Mouse (Mus musculus) limb, embryonic 15.5 days (tissue): ENCODE data around the gene Klhl33. TPM values are rescaled to one million over a fixed set of nuclear protein-coding genes. Genes with fewer than 3 reads are reported as not detected.
"Not testable (repeated sequence)": the region's sequence is repeated elsewhere in the genome, so short reads cannot be mapped to it uniquely, and the experiment has no call there.

Source experiments
- ATAC-seq: fragments of 200-750 bp; cut with Nextera tagmentation; 2 replicates; pipeline ENCODE4 v1.8.0; 2017; ENCODE audit warnings: low read depth, moderate TSS enrichment; ENCODE audit not compliant: insufficient number of reproducible peaks, low FRiP score, low TSS enrichment
- H3K27ac ChIP-seq: fragments of 300-500 bp; sonication (generic); 2 replicates; pipeline ENCODE4 v1.5.1; 2015; ENCODE audit warnings: moderate library complexity, mild to moderate bottlenecking, inconsistent platforms
- H3K27me3 ChIP-seq: fragments of 300-500 bp; sonication (generic); 2 replicates; pipeline ENCODE4 v1.6.1; 2015; ENCODE audit warnings: inconsistent platforms
- H3K36me3 ChIP-seq: fragments of 300-500 bp; sonication (generic); 2 replicates; pipeline ENCODE4 v1.6.1; 2015; ENCODE audit warnings: inconsistent platforms
- H3K4me1 ChIP-seq: fragments of 300-500 bp; sonication (generic); 2 replicates; pipeline ENCODE4 v1.6.1; 2015; ENCODE audit warnings: inconsistent platforms
- H3K4me2 ChIP-seq: fragments of 300-500 bp; sonication (generic); 2 replicates; pipeline ENCODE4 v1.6.1; 2015; ENCODE audit warnings: mild to moderate bottlenecking, inconsistent platforms
- H3K4me3 ChIP-seq: fragments of 300-500 bp; sonication (generic); 2 replicates; pipeline ENCODE4 v1.5.1; 2015; ENCODE audit warnings: mild to moderate bottlenecking, inconsistent platforms
- H3K9ac ChIP-seq: fragments of 300-500 bp; sonication (generic); 2 replicates; pipeline ENCODE4 v1.6.1; 2015; ENCODE audit warnings: inconsistent platforms
- H3K9me3 ChIP-seq: fragments of 300-500 bp; sonication (generic); 2 replicates; pipeline ENCODE4 v1.6.1; 2016; ENCODE audit warnings: inconsistent platforms
- WGBS: fragments of 180-500 bp; shearing (Covaris S2); methylation state at CpG from one replicate; pipeline ENCODE4 v1.1.7; 2015; 5-methylcytosine and 5-hydroxymethylcytosine counted together
- polyA plus RNA-seq: library from polyadenylated mRNA; unstranded; fragments of >200 nt; fragmentation: Nextera tagmentation; extraction: Ambion mirVana; gene quantifications from 2 replicates; pipeline ENCODE4 v1.2.1, GENCODE M21; 2015

Klhl33 gene
- polyA plus RNA-seq: 0.10 and 0.12 TPM in 2 replicates

DNA sequence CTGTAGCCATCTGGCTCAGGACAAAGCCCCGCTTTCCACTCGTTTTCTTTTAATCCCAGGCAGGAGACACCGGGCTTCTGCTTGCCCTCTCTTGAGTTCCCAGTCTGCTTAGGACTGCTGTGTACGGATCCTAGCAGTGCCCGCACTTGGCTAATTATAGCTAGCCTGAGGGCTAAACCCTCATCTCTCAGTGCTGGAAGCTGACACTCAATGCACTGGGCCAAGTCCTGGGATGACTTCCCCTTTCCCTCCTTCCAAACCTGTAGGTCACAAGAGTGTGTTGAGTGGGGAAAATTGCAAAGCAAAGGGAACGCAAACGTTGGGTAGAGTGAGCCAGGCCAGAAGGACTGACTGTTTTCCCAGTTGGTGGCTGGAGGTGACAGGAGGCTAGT is at the start of gene Klhl33:
Gene Klhl33, minus strand, starts transcription at position 134 of the 392 bp plus-strand sequence.
- ATAC-seq: no peak
- peak within 1 kb of the TSS; percentile 61 for H3K4me2 ChIP-seq
- H3K36me3 ChIP-seq: no peaks in the 10 kb centered on the region

DNA sequence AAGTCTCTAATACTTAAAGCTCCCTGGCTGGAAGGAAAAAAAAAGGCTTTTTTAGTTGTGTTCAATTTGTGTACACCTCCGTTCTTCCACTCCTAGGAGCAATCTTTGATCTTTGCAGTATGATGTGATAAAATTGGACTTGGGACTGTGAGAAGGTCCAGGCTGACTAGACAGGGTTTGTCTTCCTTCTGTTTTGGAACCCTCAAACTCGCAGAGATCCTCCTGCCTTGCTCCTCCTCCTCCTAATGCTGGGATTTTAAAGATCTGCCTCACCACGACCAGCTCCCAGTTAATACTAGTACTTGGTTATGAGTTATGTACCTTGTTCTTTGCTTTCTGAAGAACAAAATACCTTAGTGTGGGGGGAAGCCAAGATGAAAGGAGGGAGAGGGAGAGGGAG is 48.2 kb upstream of the Klhl33 start:
- not testable (repeated sequence) for H3K9ac ChIP-seq, H3K9me3 ChIP-seq
- 19% methylated on average over 3 of the region's 3 CpGs for WGBS

More for the DNA sequence above, at the start of gene Klhl33:
- no peaks in the 10 kb centered on the region for H3K9me3 ChIP-seq
- H3K27me3 ChIP-seq: peaks cover 26% of the 10 kb centered on the region
- 26% methylated on average over 7 of the region's 7 CpGs for WGBS
- H3K9ac ChIP-seq: peak within 1 kb of the TSS; percentile 28; the same call in 1 of the 2 replicates
- no peak within 1 kb of the TSS for H3K27ac ChIP-seq
- peaks cover 15% of the 10 kb centered on the region for H3K4me1 ChIP-seq
- peak within 1 kb of the TSS; percentile 35 for H3K4me3 ChIP-seq

DNA sequence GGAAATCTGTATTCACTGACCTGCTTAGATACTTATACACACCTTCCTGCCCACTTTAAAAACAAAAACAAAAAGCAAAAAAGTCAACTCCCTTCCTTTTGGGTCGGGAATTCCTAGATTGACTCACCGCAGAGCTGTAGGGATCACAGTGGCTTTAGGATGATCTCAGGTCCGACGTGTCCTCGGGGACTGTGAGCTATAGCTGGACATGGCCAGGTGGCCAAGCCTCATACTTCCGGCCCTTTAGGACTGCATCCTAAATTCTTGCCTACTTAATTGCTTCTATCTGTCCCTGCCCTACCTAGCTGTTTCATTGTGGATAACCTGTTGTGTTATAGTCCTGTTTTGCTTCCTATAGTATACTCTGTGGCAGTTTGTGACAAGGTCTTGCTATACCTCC is 47.8 kb upstream of the Klhl33 start:
- not testable (repeated sequence) for H3K9me3 ChIP-seq, H3K27me3 ChIP-seq, H3K36me3 ChIP-seq, ATAC-seq, H3K4me1 ChIP-seq
- 6% methylated on average over 6 of the region's 6 CpGs for WGBS
- Histone ChIP-seq H3K27ac (peak overlapping the region; percentile 93), H3K4me2 (peak overlapping the region; percentile 59), H3K4me3 (peak overlapping the region; percentile 52), H3K9ac (peak overlapping the region; percentile 35)

More for the DNA sequence above, 48.2 kb upstream of the Klhl33 start:
- not testable (repeated sequence) for H3K27me3 ChIP-seq, H3K4me1 ChIP-seq, H3K36me3 ChIP-seq, ATAC-seq
- peak overlapping the region; percentile 93; the same call in 1 of the 2 replicates for H3K27ac ChIP-seq
- peak overlapping the region; percentile 59 for H3K4me2 ChIP-seq
- peak overlapping the region; percentile 52 for H3K4me3 ChIP-seq

DNA sequence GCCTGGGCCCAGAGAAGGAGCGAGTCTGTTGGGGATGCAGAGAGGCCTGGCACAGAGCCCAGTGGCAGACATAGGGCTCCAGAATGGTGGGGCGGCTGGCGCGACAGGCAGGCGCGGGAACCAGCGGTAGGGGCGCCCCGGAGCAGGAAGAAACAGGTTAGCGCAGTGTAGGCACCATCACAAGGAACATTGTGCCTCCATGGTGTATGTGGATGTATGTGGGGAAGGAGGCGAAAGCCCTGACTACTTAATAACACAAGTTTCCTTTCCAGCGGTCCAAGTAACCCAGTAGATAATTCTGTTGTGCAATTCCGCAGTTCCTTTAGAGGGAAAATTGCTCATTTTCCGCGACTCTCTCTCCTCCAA is 47.3 kb upstream of the Klhl33 start:
- Histone ChIP-seq H3K4me3 (peak overlapping the region; percentile 52), H3K9ac (peak overlapping the region; percentile 35), H3K4me2 (peak overlapping the region; percentile 59), H3K27ac (peak overlapping the region; percentile 93)
- ATAC-seq: peak; percentile 92
- 2% methylated on average over 15 of the region's 15 CpGs for WGBS
- H3K36me3 ChIP-seq, H3K27me3 ChIP-seq, H3K4me1 ChIP-seq, H3K9me3 ChIP-seq: not testable (repeated sequence)

DNA sequence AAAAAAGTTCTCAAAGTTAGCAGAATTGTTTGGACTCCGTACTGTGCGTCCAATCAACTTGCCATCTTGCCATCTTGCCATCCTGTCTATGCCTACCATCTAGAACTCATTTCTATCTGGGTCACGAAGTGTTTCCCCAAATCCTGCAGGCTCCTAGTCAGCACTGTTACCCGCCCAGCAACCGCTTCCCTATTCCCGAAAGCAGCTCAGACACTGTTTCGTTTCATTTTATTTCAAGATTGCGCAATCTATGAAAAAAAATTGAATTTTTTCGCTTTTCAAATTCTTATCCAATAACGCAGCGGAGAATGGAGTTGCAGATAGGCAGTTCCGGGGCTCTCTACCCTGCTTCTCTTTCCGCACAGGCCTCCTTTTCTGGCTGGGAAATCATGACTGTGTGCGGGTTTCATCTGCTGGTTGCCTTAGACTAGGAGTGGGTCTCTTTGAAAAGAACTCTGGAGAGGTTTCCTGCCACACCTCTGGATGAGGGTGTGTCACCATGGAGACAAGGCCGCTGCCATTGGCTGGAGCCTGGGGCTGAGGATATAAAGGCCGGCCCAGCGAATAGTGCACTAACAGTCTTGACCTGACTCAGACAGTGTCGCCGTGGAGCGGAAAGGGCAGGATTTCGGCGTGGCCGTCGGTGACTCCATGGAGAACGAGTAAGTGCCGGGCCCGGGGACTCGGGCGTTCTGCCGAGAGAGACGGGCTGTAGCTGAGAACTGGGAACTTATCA is 46.8 kb upstream of the Klhl33 start, which contains the start of gene Gm49342:
Gene Gm49342, plus strand, starts transcription at position 586 of the 736 bp plus-strand sequence.
- 11% methylated on average over 31 of the region's 31 CpGs for WGBS
- Histone ChIP-seq H3K9ac (peak within 1 kb of the TSS; percentile 35), H3K4me1 (peaks cover 8% of the 10 kb centered on the region; the same call in 1 of the 2 replicates), H3K4me3 (peak within 1 kb of the TSS; percentile 52), H3K4me2 (peak within 1 kb of the TSS; percentile 59), H3K9me3 (no peaks in the 10 kb centered on the region), H3K27me3 (no peaks in the 10 kb centered on the region), H3K27ac (peak within 1 kb of the TSS; percentile 93), H3K36me3 (no peaks in the 10 kb centered on the region)
- ATAC-seq: peak; percentile 97

DNA sequence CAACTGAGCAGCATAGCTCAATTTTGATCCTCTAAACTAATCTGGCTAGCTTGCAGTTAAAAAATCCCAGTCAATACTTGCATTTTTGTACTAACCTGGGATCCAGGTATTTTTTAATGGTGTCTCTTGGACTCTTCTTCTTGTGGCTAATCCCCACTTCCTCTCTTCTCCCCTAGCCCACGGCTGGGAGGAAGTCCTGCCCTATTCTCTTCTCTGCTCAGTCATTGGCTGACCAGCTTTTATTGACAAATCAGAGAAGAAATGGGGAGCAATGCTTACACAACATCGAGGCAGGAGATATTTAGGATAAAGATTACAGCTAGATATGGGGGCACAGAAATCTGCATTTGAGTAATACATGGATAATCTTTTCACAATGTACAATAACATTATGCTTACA is 41.6 kb upstream of the Klhl33 start:
- peaks cover 2% of the 10 kb centered on the region; the same call in 1 of the 2 replicates for H3K4me1 ChIP-seq
- 32% methylated on average over 2 of the region's 2 CpGs for WGBS
- H3K9ac ChIP-seq: no peak overlapping the region
- no peaks in the 10 kb centered on the region for H3K9me3 ChIP-seq
- H3K36me3 ChIP-seq: no peaks in the 10 kb centered on the region
- H3K27ac ChIP-seq: no peak overlapping the region
- no peaks in the 10 kb centered on the region for H3K27me3 ChIP-seq
- no peak overlapping the region for H3K4me2 ChIP-seq
- no peak overlapping the region for H3K4me3 ChIP-seq
- no peak for ATAC-seq

DNA sequence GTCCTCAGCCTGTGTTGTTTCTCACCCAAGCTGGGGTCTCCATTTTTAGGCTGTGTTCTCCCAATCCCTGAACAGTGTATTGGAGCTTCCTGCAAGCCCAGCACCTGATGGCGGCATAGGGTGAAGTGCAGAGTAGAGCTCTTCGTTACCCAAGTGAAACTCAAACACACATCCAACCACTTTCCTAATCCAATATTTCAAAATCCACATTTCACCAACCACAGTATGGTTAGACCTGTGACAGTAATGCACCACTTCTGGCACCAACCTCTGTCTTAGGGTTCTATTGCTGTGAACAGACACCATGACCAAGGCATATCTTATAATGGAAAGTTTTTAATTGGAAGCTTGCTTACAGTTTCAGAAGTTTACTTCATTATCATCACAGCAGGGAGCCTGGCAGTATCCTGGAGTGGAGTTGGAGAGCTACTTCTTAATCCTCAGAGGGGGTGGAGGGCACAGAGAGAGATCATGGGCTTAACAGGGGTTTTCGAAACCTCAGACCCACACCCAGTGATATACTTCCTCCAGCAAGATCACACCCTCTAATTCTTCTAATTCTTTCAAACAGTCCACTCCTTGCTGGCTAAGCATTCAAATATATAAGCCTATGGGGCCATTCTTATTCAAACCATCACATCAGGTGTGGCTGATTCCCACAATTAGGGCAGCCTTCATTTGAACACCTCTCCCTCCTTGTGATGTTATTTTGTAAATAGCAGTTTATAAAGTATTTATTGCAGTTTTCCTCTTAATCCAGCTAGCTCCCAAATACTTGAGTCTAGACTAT is 41.0 kb upstream of the Klhl33 start:
- Histone ChIP-seq H3K27ac (no peak overlapping the region), H3K36me3 (no peaks in the 10 kb centered on the region), H3K4me2 (no peak overlapping the region), H3K9me3 (no peaks in the 10 kb centered on the region), H3K27me3 (no peaks in the 10 kb centered on the region), H3K4me3 (no peak overlapping the region), H3K9ac (no peak overlapping the region), H3K4me1 (no peaks in the 10 kb centered on the region)
- ATAC-seq: no peak
- 89% methylated on average over 3 of the region's 3 CpGs for WGBS

DNA sequence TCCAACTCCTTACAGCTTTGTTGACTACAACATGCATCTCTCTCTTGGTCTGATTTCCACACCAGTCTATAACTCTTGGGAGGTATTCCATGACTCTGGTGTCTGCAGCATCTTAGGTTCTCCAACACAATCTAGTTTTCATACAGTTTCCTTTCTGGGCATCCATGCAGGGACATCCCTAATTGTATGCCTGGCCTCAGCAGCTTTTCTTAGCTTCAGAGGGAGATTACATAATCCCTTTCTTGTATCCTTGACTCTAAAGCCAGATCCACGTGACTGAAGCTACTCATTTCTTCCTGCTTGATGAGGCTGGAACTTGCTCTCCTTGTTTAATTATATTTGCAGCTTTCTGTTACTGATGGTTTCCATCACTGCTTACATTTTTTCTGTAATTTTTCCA is 39.3 kb upstream of the Klhl33 start:
- ATAC-seq: no peak
- no peak overlapping the region for H3K4me2 ChIP-seq
- no peaks in the 10 kb centered on the region for H3K9me3 ChIP-seq
- 54% methylated on average over 1 of the region's 1 CpGs for WGBS
- no peaks in the 10 kb centered on the region for H3K36me3 ChIP-seq
- H3K27me3 ChIP-seq: no peaks in the 10 kb centered on the region
- peaks cover 1% of the 10 kb centered on the region; the same call in 1 of the 2 replicates for H3K4me1 ChIP-seq
- no peak overlapping the region for H3K4me3 ChIP-seq
- H3K27ac ChIP-seq: no peak overlapping the region
- no peak overlapping the region for H3K9ac ChIP-seq

DNA sequence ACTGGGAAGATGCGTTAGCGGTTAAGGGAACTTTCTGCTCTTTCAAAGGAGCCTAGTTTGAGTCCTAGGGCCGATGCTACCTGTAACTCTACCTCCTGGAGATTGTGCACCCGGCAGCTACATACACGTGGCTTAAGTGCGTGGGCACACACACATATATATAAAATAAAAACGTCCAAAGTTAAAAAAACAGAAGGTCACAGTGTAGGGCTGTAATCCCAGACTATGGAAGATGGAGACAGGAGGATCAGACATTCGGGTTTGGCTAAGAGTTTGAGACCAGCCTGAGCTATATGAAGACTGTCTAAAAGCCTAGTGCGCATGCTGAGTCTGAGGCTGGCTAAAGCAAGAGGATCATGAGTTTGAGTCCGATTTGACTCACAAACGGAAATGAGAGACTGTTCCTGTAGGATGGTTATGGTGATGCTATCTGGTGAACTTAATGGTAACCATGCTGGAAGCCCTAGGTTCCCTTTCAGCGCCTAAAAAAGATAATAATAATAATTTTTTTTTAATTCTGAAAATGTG is 34.2 kb upstream of the Klhl33 start:
- ATAC-seq: no peak
- Histone ChIP-seq H3K4me3 (peak overlapping the region; percentile 98), H3K4me2 (peak overlapping the region; percentile 57), H3K27me3 (no peaks in the 10 kb centered on the region), H3K9me3 (no peaks in the 10 kb centered on the region), H3K36me3 (peaks cover 27% of the 10 kb centered on the region), H3K9ac (peak overlapping the region; percentile 11), H3K27ac (peak overlapping the region; percentile 90), H3K4me1 (peaks cover 12% of the 10 kb centered on the region)
- WGBS: 13% methylated on average over 12 of the region's 12 CpGs

DNA sequence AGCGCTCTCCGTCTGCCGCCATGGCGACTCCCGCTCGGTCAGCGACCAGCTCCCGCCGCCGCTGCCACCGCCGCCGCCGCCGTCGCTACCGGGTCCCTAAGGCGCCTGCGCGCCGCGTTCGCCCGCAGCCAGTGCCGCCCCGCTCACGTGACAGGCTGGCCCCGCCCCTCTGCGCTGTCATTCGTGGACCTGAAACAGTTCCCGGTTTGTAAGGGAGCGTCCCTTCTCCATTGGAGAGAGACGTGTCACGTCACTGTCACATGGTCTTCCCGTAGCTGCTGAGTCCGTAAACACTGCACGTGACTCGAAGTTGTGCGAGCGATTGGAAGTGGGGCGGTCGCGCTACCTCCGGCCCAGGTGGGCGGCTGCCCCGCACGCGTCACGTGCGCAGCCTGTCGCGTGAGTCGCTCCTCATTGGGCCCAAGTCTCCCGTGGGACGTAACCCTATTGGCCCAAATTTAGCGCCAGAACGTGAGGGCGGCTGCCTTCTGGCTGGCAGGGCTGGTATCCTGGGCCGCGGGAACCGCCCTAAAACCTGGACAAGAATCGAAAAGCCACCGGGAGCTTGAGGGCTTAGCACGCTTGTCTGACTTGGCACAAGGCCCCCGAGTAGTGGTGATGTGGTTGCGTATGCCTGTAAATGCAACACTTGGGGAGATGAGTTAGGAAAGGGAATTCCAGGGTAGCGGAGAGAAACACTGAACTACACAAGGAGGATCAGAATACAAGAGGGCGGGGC is 33.6 kb upstream of the Klhl33 start, which contains the start of the genes Pip4p1 and Pnp:
Gene Pip4p1, minus strand, starts transcription at position 103 of the 739 bp plus-strand sequence.
Gene Pnp, plus strand, starts transcription at position 329 of the 739 bp plus-strand sequence.
- peak; percentile 99 for ATAC-seq
- WGBS: under 1% methylated on average over 66 of the region's 68 CpGs
- Histone ChIP-seq H3K4me2 (peak within 1 kb of the TSS; percentile 81), H3K9ac (peak within 1 kb of the TSS; percentile 94), H3K27me3 (no peaks in the 10 kb centered on the region), H3K4me1 (peaks cover 18% of the 10 kb centered on the region), H3K36me3 (peaks cover 33% of the 10 kb centered on the region), H3K9me3 (no peaks in the 10 kb centered on the region), H3K4me3 (peak within 1 kb of the TSS; percentile 98), H3K27ac (peak within 1 kb of the TSS; percentile 90)

DNA sequence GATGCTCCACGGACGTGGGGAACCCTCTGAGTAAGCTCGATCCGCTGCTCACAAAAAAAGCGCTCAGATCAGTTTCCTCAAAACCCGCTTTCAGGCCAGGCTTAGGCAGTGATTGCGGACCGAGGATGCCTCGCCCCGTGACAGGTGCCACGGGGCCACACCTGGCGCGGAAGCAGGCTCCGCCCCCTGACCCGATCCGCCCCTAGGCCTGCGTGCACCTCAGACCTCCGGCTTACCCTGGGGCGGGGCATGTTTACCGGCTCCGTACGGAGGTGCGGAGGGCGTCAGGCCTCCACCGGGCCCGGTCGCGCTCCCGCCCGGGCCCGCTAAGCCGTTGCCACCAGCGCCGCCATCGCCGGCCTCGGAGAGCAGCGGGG is 33.1 kb upstream of the Klhl33 start:
- H3K27ac ChIP-seq: peak overlapping the region; percentile 90
- H3K9ac ChIP-seq: peak overlapping the region; percentile 94
- no peaks in the 10 kb centered on the region for H3K9me3 ChIP-seq
- ATAC-seq: peak; percentile 36
- H3K4me2 ChIP-seq: peak overlapping the region; percentile 81
- no peaks in the 10 kb centered on the region for H3K27me3 ChIP-seq
- WGBS: under 1% methylated on average over 36 of the region's 38 CpGs
- H3K36me3 ChIP-seq: peaks cover 34% of the 10 kb centered on the region
- peaks cover 23% of the 10 kb centered on the region for H3K4me1 ChIP-seq
- peak overlapping the region; percentile 98 for H3K4me3 ChIP-seq
